Mouse (Mus musculus) G1E-ER4 (cell line): ENCODE measurements around the gene Atcay. TPM values are rescaled to one million over a fixed set of nuclear protein-coding genes. Genes with fewer than 3 reads are reported as not detected.

Experiments used
- GATA1 ChIP-seq: IDR thresholded peaks from one replicate; pipeline ENCODE4 v1.8.0; 2012; ENCODE audit warnings: low read length, inconsistent platforms
- polyA plus RNA-seq: library from polyadenylated mRNA; stranded (reverse); fragments of >175 nt; gene quantifications from 2 replicates; pipeline ENCODE4 v1.2.3, GENCODE M21; 2012

Gene Atcay
- polyA plus RNA-seq, 1 experiment, result not detected

- no peak for TF ChIP-seq GATA1
Measured at GRCm38 (mm10) chr10:81221402-81222015, 9.1 kb downstream of the Atcay start.

- TF ChIP-seq GATA1, result no peak
Measured at GRCm38 (mm10) chr10:81217964-81218363, 12.7 kb downstream of the Atcay start.

- TF ChIP-seq GATA1, result no peak
Measured at GRCm38 (mm10) chr10:81216810-81217209, 13.8 kb downstream of the Atcay start.

GRCm38 (mm10) chr10:81216260-81216659 lies 14.4 kb downstream of the Atcay start:
- TF ChIP-seq GATA1, result no peak

- no peak for TF ChIP-seq GATA1
Measured at GRCm38 (mm10) chr10:81210154-81210553, 20.5 kb downstream of the Atcay start.

- TF ChIP-seq GATA1, result no peak
Measured at GRCm38 (mm10) chr10:81204137-81204536, 26.5 kb downstream of the Atcay start.

- no peak for TF ChIP-seq GATA1
Measured at GRCm38 (mm10) chr10:81202978-81203720, 27.5 kb downstream of the Atcay start.

GRCm38 (mm10) chr10:81201807-81202758 lies 28.6 kb downstream of the Atcay start, which contains the start of gene Nmrk2:
Gene Nmrk2, minus strand, starts transcription at chr10:81202051.
- TF ChIP-seq GATA1, result no peak

- TF ChIP-seq GATA1, result no peak
Measured at GRCm38 (mm10) chr10:81200605-81201287, 29.9 kb downstream of the Atcay start.

- no peak for TF ChIP-seq GATA1
Measured at GRCm38 (mm10) chr10:81200141-81200540, 30.5 kb downstream of the Atcay start.

- no peak for TF ChIP-seq GATA1
Measured at GRCm38 (mm10) chr10:81198990-81199389, 31.6 kb downstream of the Atcay start.

- no peak for TF ChIP-seq GATA1
Measured at GRCm38 (mm10) chr10:81198230-81198629, 32.4 kb downstream of the Atcay start.

GRCm38 (mm10) chr10:81197305-81197704 lies 33.3 kb downstream of the Atcay start:
- TF ChIP-seq GATA1, result no peak

GRCm38 (mm10) chr10:81196470-81197065 lies 34.1 kb downstream of the Atcay start:
- no peak for TF ChIP-seq GATA1

GRCm38 (mm10) chr10:81195300-81195699 lies 35.3 kb downstream of the Atcay start:
- TF ChIP-seq GATA1, result no peak
